Mouse (Mus musculus) Muller cell, postnatal 12 days (primary cell): ENCODE measurements around the gene Myo5c.

Experiments
- DNase-seq: peaks from one replicate; pipeline ENCODE4 v3.0.0-alpha.2; 2015; ENCODE audit errors: inconsistent ontology term

The Myo5c gene

GRCm38 (mm10) chr9:75322099-75322885 lies 90.5 kb downstream of the Myo5c start:
- DNase-seq = no peak

GRCm38 (mm10) chr9:75328047-75328446 lies 96.2 kb downstream of the Myo5c start:
- no peak for DNase-seq

- no peak for DNase-seq
These were observed 99.0 kb downstream of the Myo5c start for GRCm38 (mm10) chr9:75330821-75331220.

- DNase-seq = no peak
These were observed 102.6 kb downstream of the Myo5c start for GRCm38 (mm10) chr9:75334440-75334839.

- DNase-seq = no peak
These were observed 106.2 kb downstream of the Myo5c start for GRCm38 (mm10) chr9:75338016-75338415.

GRCm38 (mm10) chr9:75342433-75342832 lies 110.6 kb downstream of the Myo5c start:
- DNase-seq = no peak

- DNase-seq = no peak
These were observed 115.6 kb downstream of the Myo5c start, which contains the start of gene Bcl2l10 for GRCm38 (mm10) chr9:75347458-75347857. Gene Bcl2l10 (plus strand): TSS chr9:75347758.

GRCm38 (mm10) chr9:75348066-75348465 lies 116.2 kb downstream of the Myo5c start:
- no peak for DNase-seq

- no peak for DNase-seq
These were observed 116.8 kb downstream of the Myo5c start for GRCm38 (mm10) chr9:75348641-75349040.

- no peak for DNase-seq
These were observed 121.3 kb downstream of the Myo5c start for GRCm38 (mm10) chr9:75353094-75353493.
